Mouse (Mus musculus) liver, embryonic 12.5 days (tissue): ENCODE measurements at regions not wholly inside any gene's neighbourhood (a gene's known extent, or its start where the extent isn't known, plus 50 kb on each side); places are given as distances from the start of the nearest gene placed in this dataset.
"Not testable (repeated sequence)": the region's sequence is repeated elsewhere in the genome, so short reads cannot be mapped to it uniquely, and the experiment has no call there.

Source experiments
- ATAC-seq: fragments of 200-750 bp; cut with Nextera tagmentation; 2 replicates; pipeline ENCODE4 v1.8.0; 2017; ENCODE audit warnings: moderate number of reproducible peaks, mild to moderate bottlenecking, moderate library complexity
- H3K27ac ChIP-seq: fragments of 300-500 bp; sonication (generic); 2 replicates; pipeline ENCODE4 v1.5.1; 2016; ENCODE audit warnings: mild to moderate bottlenecking
- H3K27me3 ChIP-seq: fragments of 300-500 bp; sonication (generic); replicated peaks from 2 replicates; pipeline ENCODE4 v1.6.1; 2016; ENCODE audit warnings: mild to moderate bottlenecking, moderate library complexity
- H3K36me3 ChIP-seq: fragments of 300-500 bp; sonication (generic); 2 replicates; pipeline ENCODE4 v1.6.1; 2016; ENCODE audit warnings: mild to moderate bottlenecking, moderate library complexity
- H3K4me1 ChIP-seq: fragments of 300-500 bp; sonication (generic); 2 replicates; pipeline ENCODE4 v1.6.1; 2016
- H3K4me2 ChIP-seq: fragments of 300-500 bp; sonication (generic); 2 replicates; pipeline ENCODE4 v1.6.1; 2016; ENCODE audit warnings: mild to moderate bottlenecking, moderate library complexity
- H3K4me3 ChIP-seq: fragments of 300-500 bp; sonication (generic); 2 replicates; pipeline ENCODE4 v1.5.1; 2016; ENCODE audit warnings: mild to moderate bottlenecking, moderate library complexity
- H3K9ac ChIP-seq: fragments of 300-500 bp; sonication (generic); 2 replicates; pipeline ENCODE4 v1.6.1; 2016; ENCODE audit warnings: mild to moderate bottlenecking, moderate library complexity
- H3K9me3 ChIP-seq: fragments of 300-500 bp; sonication (generic); replicated peaks from 2 replicates; pipeline ENCODE4 v1.6.1; 2016; ENCODE audit warnings: mild to moderate bottlenecking, moderate library complexity
- WGBS: fragments of 180-500 bp; shearing (Covaris S2); methylation state at CpG from one replicate; pipeline ENCODE4 v1.1.7; 2016; ENCODE audit not compliant: insufficient replicate concordance; 5-methylcytosine and 5-hydroxymethylcytosine counted together

DNA sequence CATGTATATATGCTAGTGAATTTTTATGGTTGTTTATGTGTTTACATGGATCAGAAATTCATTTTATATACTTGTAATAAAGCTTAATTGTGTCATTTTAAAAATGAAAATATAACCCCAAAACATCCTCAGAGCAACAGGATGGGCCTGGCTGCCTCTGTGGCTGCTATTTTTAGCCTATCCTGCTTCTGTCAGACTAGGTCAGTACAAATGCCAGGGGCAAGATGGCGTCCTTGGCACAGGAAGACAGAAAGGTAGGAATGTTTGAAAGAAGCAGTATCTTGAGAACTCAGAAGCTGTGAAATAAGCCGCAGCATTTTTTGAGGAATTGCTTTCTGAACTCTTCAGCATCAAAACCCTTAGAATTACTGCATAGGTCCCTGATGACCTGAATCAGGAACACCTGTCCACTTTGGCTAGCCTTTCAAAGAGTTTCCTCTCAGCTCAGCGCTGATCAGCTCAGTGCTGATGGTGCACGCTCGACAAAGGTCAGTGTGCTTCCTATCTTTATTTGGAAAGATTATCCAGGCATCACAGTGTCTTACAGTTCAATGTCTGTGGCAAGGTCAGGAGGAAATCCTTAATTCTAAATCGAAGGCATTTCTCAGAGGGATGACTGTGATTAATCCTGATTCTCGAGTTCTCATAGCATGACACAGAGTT lies 154.9 kb downstream of the Car2 start:
- Histone ChIP-seq H3K27ac (no peak overlapping the region), H3K4me3 (no peak overlapping the region), H3K9me3 (no peaks in the 10 kb centered on the region), H3K4me1 (no peaks in the 10 kb centered on the region), H3K27me3 (no peaks in the 10 kb centered on the region), H3K36me3 (no peaks in the 10 kb centered on the region), H3K9ac (no peak overlapping the region), H3K4me2 (no peak overlapping the region)
- ATAC-seq: no peak
- WGBS: 65% methylated on average over 7 of the region's 7 CpGs

DNA sequence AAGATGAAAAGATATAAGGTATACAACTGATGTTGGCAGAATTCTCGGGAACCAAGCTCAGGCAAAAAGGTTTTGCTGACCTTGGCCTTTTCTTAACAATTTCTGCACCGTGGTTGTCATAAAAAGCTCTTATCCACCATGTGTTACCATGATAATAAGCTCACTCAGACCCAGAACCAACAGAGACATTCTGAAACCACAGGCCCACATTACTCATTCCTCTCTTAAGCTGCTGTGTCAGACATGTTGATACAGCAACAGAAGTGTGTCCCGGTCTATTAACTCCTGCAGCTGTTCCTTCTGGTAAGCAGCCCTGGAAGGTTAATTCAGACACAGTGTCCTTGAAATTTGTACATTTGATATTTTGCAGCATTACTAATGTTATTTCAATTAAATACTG lies 167.9 kb downstream of the Car2 start:
- H3K9me3 ChIP-seq: no peaks in the 10 kb centered on the region
- no peak overlapping the region for H3K4me3 ChIP-seq
- no peak overlapping the region for H3K27ac ChIP-seq
- no peaks in the 10 kb centered on the region for H3K4me1 ChIP-seq
- H3K9ac ChIP-seq: no peak overlapping the region
- H3K27me3 ChIP-seq: no peaks in the 10 kb centered on the region
- WGBS: 60% methylated on average over 3 of the region's 3 CpGs
- no peak overlapping the region for H3K4me2 ChIP-seq
- ATAC-seq: no peak
- no peaks in the 10 kb centered on the region for H3K36me3 ChIP-seq

DNA sequence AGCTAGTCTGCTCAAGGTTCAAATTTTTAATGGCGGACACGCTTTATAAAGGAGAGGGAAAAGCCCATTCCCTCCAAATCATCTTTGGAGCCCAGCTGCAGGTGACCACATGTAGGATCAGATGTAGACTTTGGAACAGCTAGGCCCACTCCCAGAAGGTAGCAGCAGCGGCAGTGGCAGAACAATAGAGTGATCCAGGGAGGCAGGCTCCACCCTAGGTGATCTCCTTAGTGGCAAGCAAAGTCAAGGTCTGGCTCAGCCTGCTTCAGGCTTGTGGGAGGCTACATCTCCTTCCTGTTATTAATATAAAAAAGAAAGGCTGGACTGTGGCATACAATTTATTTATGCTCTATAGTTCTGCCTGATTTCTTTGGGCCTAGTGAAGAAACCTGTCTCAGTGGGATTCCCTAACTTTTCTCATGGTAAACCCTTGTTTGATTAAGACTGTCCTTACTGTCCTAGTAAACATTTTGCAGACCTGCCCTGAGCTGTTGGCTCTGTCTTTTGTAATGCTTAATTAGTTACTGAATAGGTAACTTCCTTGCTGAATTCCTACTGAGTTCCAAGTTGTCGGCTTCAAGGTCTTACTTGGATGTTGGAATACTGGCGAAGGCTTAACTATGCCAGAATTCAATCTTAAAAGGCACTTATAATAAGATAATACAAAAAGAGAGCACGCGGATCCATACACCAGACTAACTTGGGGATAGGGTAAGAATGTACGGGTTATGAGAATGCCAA lies 169.6 kb downstream of the Car2 start:
- not testable (repeated sequence) for H3K27me3 ChIP-seq, H3K4me3 ChIP-seq, H3K9ac ChIP-seq, H3K4me2 ChIP-seq, H3K4me1 ChIP-seq, H3K36me3 ChIP-seq, H3K9me3 ChIP-seq, H3K27ac ChIP-seq, ATAC-seq
- WGBS: 88% methylated on average over 8 of the region's 8 CpGs

DNA sequence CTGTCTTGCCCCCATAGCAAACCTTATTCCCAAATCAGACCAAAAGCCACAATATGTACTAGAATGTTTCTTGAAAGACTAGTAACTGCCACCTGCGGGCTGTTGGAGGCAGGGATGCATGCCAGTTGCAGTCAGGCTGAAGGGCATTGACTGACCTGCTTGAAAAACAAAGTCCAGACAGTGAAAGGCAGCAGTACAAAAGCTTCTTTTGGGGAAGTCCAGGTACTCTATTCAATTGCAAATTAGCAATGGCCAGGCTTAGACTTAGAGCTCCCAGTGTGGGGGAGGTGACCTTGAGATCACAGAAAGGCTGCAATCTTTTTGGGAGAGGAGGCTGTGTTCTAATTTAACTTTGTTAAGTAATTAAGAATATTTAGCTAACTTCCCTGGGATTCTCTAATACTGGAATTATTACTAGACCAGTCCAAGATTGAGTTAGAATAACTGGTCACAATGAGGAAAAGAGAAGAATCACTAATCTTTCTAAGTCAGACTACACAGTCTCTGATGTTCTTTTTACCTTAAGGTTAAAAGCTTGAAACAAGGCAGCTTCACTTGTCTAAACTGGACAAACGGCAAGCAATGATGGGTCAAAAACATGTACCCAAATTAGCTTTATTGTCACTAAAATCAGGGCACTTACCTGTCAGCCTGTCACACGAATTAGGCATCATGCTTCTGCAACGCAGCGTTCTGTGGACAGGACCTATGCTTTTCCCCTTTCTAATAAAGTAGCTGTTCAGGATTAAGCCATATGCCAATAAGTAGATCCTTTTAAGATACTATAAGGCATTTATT lies 170.9 kb downstream of the Car2 start:
- not testable (repeated sequence) for H3K4me1 ChIP-seq, ATAC-seq, H3K36me3 ChIP-seq, H3K4me2 ChIP-seq, H3K27me3 ChIP-seq, H3K9me3 ChIP-seq, H3K9ac ChIP-seq, H3K4me3 ChIP-seq, H3K27ac ChIP-seq
- WGBS: 76% methylated on average over 5 of the region's 5 CpGs

DNA sequence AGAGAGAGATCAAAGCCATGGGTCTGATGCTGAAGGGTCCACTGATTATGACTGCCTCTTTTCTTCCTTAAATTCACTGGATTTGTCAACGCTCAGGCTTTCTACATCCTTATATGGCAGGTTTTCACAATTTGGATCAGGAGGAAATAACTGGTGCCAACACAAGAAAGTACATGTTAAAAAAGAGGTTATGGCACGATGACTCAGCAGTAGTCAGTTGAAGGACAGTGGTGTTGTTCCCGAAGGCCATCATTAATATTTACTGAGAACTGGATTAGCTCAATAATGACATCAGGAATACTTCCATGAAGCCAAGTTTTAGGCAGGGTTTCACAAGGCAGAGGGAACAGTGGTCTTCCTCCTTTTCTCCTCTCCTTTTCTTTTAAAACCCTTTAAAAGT lies 179.6 kb downstream of the Car2 start:
- Histone ChIP-seq H3K4me3 (no peak overlapping the region), H3K36me3 (no peaks in the 10 kb centered on the region), H3K9ac (no peak overlapping the region), H3K4me2 (no peak overlapping the region), H3K9me3 (no peaks in the 10 kb centered on the region), H3K27ac (no peak overlapping the region), H3K27me3 (no peaks in the 10 kb centered on the region), H3K4me1 (peaks cover 6% of the 10 kb centered on the region)
- 76% methylated on average over 3 of the region's 3 CpGs for WGBS
- no peak for ATAC-seq

DNA sequence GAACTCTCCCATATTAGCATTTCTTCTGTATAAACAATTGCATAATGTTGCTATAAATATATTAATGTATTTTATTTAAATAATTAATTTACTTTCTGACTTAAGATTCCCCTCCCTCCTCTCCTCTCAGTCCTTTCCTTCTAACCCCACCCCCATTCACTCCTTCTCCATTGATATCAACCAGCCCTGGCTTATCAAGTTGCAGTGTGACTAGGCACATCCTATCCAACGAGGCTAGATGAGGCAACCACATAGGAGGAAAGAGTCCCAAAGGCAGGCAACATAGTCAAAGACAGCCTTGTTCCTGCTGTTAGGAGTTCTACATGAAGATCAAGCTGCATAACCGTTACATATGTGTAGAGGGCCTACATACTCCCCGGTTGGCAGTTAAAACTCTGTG lies 182.2 kb downstream of the Car2 start:
- H3K4me1 ChIP-seq: peaks cover 6% of the 10 kb centered on the region
- H3K9me3 ChIP-seq: no peaks in the 10 kb centered on the region
- no peak overlapping the region for H3K4me2 ChIP-seq
- H3K4me3 ChIP-seq: no peak overlapping the region
- WGBS: 54% methylated on average over 3 of the region's 3 CpGs
- H3K27me3 ChIP-seq: no peaks in the 10 kb centered on the region
- no peaks in the 10 kb centered on the region for H3K36me3 ChIP-seq
- peak; percentile 78 for ATAC-seq
- H3K27ac ChIP-seq: no peak overlapping the region
- H3K9ac ChIP-seq: no peak overlapping the region

DNA sequence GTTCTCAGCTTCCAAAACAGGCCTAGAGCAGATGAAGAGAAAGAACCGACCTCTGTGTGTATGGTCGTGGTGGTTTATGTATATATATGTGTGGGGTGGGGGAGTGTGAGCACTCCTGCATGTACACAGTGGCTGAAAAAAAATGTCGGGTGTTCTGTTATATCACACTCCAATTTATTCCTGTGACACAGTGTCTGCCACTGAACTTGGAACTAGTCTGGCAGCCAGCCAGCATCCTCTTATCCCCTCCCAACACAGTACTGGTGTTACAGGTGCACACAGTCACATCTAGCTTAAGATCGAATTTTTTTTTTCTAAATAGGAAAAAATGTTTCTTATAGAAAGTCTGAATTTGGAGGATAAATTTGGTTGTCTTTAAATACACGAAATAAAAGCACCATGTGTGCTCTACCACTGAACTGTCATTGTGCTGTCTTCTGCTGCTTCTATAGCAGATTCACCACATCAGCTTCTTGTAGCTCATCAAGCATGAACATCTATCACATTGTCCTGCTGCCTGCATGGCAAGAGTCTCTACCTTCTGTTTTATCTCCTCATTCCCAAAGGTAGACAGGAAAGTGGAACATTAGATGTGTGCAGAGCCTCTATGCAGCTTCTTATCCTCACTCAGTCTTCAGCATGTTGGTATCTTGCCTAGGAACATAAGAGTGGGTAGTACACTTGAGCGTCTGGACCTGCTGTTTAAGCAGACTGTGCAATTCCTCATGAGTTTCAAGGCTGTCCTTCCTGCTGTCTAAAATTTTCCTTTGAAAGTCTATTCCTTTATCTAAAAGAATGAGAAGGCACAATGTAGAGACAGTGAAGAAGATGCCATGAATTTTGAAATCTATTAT lies 185.2 kb downstream of the Car2 start:
- ATAC-seq: no peak
- no peaks in the 10 kb centered on the region for H3K36me3 ChIP-seq
- no peaks in the 10 kb centered on the region for H3K27me3 ChIP-seq
- no peak overlapping the region for H3K4me2 ChIP-seq
- H3K4me3 ChIP-seq: no peak overlapping the region
- no peaks in the 10 kb centered on the region for H3K9me3 ChIP-seq
- 53% methylated on average over 6 of the region's 6 CpGs for WGBS
- H3K4me1 ChIP-seq: peaks cover 6% of the 10 kb centered on the region
- H3K27ac ChIP-seq: no peak overlapping the region
- no peak overlapping the region for H3K9ac ChIP-seq

DNA sequence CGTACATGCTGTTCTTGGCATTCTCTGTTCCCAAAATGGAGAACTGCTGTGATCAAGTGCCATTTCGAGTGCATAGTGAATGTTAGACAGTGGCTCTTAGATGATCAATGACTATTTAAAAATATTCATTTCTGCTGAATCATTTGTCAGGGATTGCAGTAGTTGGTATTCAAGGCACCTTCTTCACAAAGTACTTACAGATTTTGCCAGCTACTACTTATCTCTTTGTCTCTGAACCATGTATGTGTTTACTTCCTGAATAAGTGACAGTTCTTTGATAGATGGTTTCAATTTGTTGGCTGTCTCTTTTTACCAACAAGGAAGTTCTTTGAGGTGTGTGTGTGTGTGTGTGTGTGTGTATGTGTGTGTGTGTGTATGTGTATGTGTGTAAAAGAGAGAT lies 187.3 kb downstream of the Car2 start:
- no peaks in the 10 kb centered on the region for H3K27me3 ChIP-seq
- 52% methylated on average over 2 of the region's 2 CpGs for whole genome bisulfite sequencing
- no peak overlapping the region for H3K9ac ChIP-seq
- no peak overlapping the region for H3K4me2 ChIP-seq
- no peaks in the 10 kb centered on the region for H3K9me3 ChIP-seq
- no peaks in the 10 kb centered on the region for H3K36me3 ChIP-seq
- no peak overlapping the region for H3K4me3 ChIP-seq
- H3K27ac ChIP-seq: no peak overlapping the region
- H3K4me1 ChIP-seq: peaks cover 4% of the 10 kb centered on the region; the same call in 1 of the 2 replicates
- no peak for ATAC-seq

DNA sequence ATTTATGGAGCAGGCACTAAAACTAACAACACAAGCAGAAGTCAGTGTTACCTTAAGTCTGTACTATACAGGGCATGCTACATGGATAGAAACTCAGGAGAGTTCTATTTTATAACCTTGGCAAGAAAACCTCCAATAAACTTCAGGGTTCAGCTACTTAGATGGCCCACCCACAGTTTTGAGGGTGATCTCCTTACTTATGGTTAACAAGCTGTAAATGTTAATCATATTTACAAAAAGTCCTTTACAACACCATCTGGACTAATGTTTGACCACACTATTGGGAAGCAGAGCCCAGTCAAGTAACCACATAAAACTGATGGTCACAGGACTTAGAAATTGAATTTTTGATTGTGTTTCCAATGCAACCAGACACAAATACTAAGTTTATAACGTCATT lies 187.8 kb downstream of the Car2 start:
- no peaks in the 10 kb centered on the region; the same call in 1 of the 2 replicates for H3K4me1 ChIP-seq
- no peaks in the 10 kb centered on the region for H3K9me3 ChIP-seq
- 49% methylated on average over 1 of the region's 1 CpGs for WGBS
- ATAC-seq: no peak
- no peak overlapping the region for H3K4me3 ChIP-seq
- H3K36me3 ChIP-seq: no peaks in the 10 kb centered on the region
- no peak overlapping the region for H3K27ac ChIP-seq
- H3K4me2 ChIP-seq: no peak overlapping the region
- H3K27me3 ChIP-seq: no peaks in the 10 kb centered on the region
- no peak overlapping the region for H3K9ac ChIP-seq

DNA sequence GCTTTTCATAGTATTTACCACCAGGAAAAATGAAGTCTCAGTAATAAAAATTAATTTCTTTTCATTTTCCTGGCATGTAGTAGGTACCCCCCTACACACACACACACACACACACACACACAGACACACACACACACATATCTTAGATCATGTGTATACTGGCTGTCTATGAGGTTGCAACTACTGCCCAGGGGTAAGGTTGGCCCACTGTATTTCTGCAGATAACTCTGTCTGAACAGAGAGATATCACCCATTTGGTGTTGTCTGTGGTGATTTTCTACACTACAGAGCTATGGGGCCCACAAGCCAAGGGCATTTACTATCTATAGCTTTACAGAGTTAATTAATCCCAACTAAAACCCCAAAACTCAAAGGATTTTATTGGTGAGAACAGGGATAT lies 188.9 kb downstream of the Car2 start:
- no peaks in the 10 kb centered on the region for H3K9me3 ChIP-seq
- no peak overlapping the region for H3K4me3 ChIP-seq
- no peak overlapping the region for H3K27ac ChIP-seq
- H3K4me2 ChIP-seq: no peak overlapping the region
- no peaks in the 10 kb centered on the region; the same call in 1 of the 2 replicates for H3K4me1 ChIP-seq
- H3K9ac ChIP-seq: no peak overlapping the region
- H3K36me3 ChIP-seq: no peaks in the 10 kb centered on the region
- H3K27me3 ChIP-seq: no peaks in the 10 kb centered on the region
- ATAC-seq: peak; percentile 68

DNA sequence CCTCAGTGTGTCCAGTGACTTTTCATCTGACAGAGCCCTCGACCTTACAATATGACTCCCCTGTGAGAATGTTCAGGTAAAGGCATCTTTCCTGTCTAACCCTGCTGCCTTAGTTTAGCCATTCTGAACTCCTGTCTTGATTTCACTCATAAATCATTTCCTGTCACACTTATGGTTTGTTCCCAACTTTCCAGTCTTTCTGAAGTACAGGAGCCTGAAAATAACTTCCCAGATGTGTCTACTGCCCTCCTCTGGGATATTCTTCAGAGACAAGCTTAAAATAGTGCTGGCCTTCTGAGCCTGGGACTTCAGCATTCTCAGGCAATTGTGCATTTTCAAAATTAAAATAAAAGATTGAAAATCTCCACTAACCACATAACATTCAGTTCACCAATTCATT lies 204.1 kb downstream of the Car2 start:
- WGBS: 62% methylated on average over 1 of the region's 1 CpGs
- ATAC-seq: no peak
- Histone ChIP-seq H3K4me1 (no peaks in the 10 kb centered on the region), H3K27ac (no peak overlapping the region), H3K27me3 (no peaks in the 10 kb centered on the region), H3K36me3 (no peaks in the 10 kb centered on the region), H3K9me3 (no peaks in the 10 kb centered on the region), H3K4me3 (no peak overlapping the region), H3K4me2 (no peak overlapping the region), H3K9ac (no peak overlapping the region)
